ENCODE assay signal across 12 mouse cellular contexts in genomic region chr1:153084191-153084590, GRCm38 (mm10).
DNase-seq lines count a peak whose midpoint lies in the region; ATAC-seq and TF ChIP-seq lines count a peak whose summit lies in the region.
"Had no signal": no experiment of that assay in that cellular context is flagged by ENCODE, and none has a peak within 500 bp of the region (broad histone marks: within the 10 kb centered on the region; RNA-seq: fewer than 3 reads in every experiment).

No protein-coding gene starts in this region.

- peak; percentile 98 for ATAC-seq in frontal cortex, adult (ENCODE audit: low TSS enrichment)
- ATAC-seq in midbrain, postnatal 0 days (ENCODE audit: low FRiP score), result no peak
- ATAC-seq in midbrain, embryonic 14.5 days (ENCODE audit: low FRiP score, low TSS enrichment), result no peak
- ATAC-seq: intestine, postnatal 0 days had no signal

- 61% methylated on average over 6 of the region's 6 CpGs for WGBS in midbrain, postnatal 0 days
- WGBS in midbrain, embryonic 14.5 days, result 79% methylated on average over 6 of the region's 6 CpGs

- H3K4me1 ChIP-seq in midbrain, postnatal 0 days (ENCODE audit: insufficient read depth, low read length), result no peaks in the 10 kb centered on the region
- no peaks in the 10 kb centered on the region for H3K4me1 ChIP-seq in midbrain, embryonic 14.5 days (ENCODE audit: control insufficient read depth, insufficient read depth, low read length)

- no peaks in the 10 kb centered on the region for H3K27me3 ChIP-seq in midbrain, postnatal 0 days (ENCODE audit: insufficient read depth, low read length)
- no peaks in the 10 kb centered on the region for H3K27me3 ChIP-seq in midbrain, embryonic 14.5 days (ENCODE audit: control insufficient read depth, insufficient read depth, low read length)
- no peaks in the 10 kb centered on the region for H3K27me3 ChIP-seq in myocyte (ENCODE audit: control insufficient read depth, insufficient read depth, insufficient read length)

- H3K9ac ChIP-seq in midbrain, postnatal 0 days (replicated peaks; ENCODE audit: low read length, poor library complexity, severe bottlenecking), result no peak overlapping the region
- no peak overlapping the region for H3K9ac ChIP-seq in midbrain, embryonic 14.5 days (replicated peaks; ENCODE audit: low read length)
- H3K9ac ChIP-seq: lung, embryonic 14.5 days had no signal

- H3K27ac ChIP-seq in midbrain, postnatal 0 days (ENCODE audit: low read depth, low read length), result no peak overlapping the region
- no peak overlapping the region for H3K27ac ChIP-seq in midbrain, embryonic 14.5 days (replicated peaks; ENCODE audit: low read depth, low read length)
- H3K27ac ChIP-seq: embryonic facial prominence, embryonic 10.5 days had no signal

- no peaks in the 10 kb centered on the region for H3K9me3 ChIP-seq in midbrain, postnatal 0 days (ENCODE audit: low read length)
- 0 out of 2 replicates have a peak, but pooled peaks cover 3% of the 10 kb centered on the region for H3K9me3 ChIP-seq in midbrain, embryonic 14.5 days (ENCODE audit: control insufficient read depth, low read length)
- H3K9me3 ChIP-seq: embryonic facial prominence, embryonic 10.5 days had no signal

- H3ac ChIP-seq in myocyte (ENCODE audit: control insufficient read depth, insufficient read length), result no peak overlapping the region

- no peaks in the 10 kb centered on the region for H3K79me2 ChIP-seq in myocyte (ENCODE audit: control insufficient read depth, insufficient read depth)

- TF ChIP-seq CTCF in midbrain, postnatal 0 days (IDR thresholded peaks at IDR 0.05), result no peak

- H3K4me2 ChIP-seq in midbrain, postnatal 0 days (ENCODE audit: low read depth, low read length, poor library complexity, severe bottlenecking), result no peak overlapping the region
- no peak overlapping the region for H3K4me2 ChIP-seq in midbrain, embryonic 14.5 days (ENCODE audit: low read length)
- H3K4me2 ChIP-seq in myocyte (ENCODE audit: low read depth), result peak overlapping the region; percentile 60
- H3K4me2 ChIP-seq: lung, embryonic 14.5 days had no signal

- no peak overlapping the region for H3K4me3 ChIP-seq in midbrain, postnatal 0 days (ENCODE audit: low read depth, low read length)
- no peak overlapping the region for H3K4me3 ChIP-seq in midbrain, embryonic 14.5 days (replicated peaks; ENCODE audit: low read depth, low read length)
- H3K4me3 ChIP-seq in myocyte, result no peak overlapping the region
- H3K4me3 ChIP-seq: embryonic facial prominence, embryonic 10.5 days had no signal

- no peak for DNase-seq in frontal cortex, postnatal 14 days (ENCODE audit: low spot score in 2 of 2)
- DNase-seq in midbrain, postnatal 0 days (ENCODE audit: low spot score), result peak; percentile 53
- DNase-seq in midbrain, embryonic 14.5 days, result no peak
- peak; percentile 78 to 88 for DNase-seq in cerebellum, postnatal 14 days
- no peak for DNase-seq in kidney, postnatal 14 days
- no peak for DNase-seq in gastrocnemius, adult 18-20 months (ENCODE audit: low spot score)
- DNase-seq: lung, embryonic 14.5 days; thymus, postnatal 25 days had no signal

- TF ChIP-seq POLR2A in myocyte (IDR thresholded peaks at IDR 0.05; ENCODE audit: insufficient read length, low read depth), result no peak

- peaks cover 18% of the 10 kb centered on the region; the same call in 1 of the 2 replicates for H3K36me3 ChIP-seq in midbrain, postnatal 0 days (ENCODE audit: insufficient read depth, low read length)
- peaks cover 10% of the 10 kb centered on the region for H3K36me3 ChIP-seq in midbrain, embryonic 14.5 days (ENCODE audit: control insufficient read depth, insufficient read depth, low read length)
- no peaks in the 10 kb centered on the region for H3K36me3 ChIP-seq in myocyte (ENCODE audit: control insufficient read depth, insufficient read depth)
- H3K36me3 ChIP-seq: embryonic facial prominence, embryonic 10.5 days had no signal

TF ChIP-seq in myocyte, 11 proteins besides CTCF, POLR2A, EP300 and RAD21:
- no peak for TF ChIP-seq USF1 (IDR thresholded peaks at IDR 0.05; ENCODE audit: low read depth)
- TF ChIP-seq TCF12 (IDR thresholded peaks at IDR 0.05; ENCODE audit: insufficient read depth, poor library complexity, severe bottlenecking), result no peak
- no peak for TF ChIP-seq REST (IDR thresholded peaks at IDR 0.05; ENCODE audit: insufficient read depth, insufficient read length)
- no peak for TF ChIP-seq MYOD1 (IDR thresholded peaks at IDR 0.05; ENCODE audit: control insufficient read depth in 1 of 3, insufficient read length in 2 of 3, low read depth in 2 of 3)
- no peak for TF ChIP-seq MYOG (IDR thresholded peaks at IDR 0.05; ENCODE audit: control insufficient read depth in 1 of 3, insufficient read depth in 1 of 3, insufficient read length in 2 of 3, low read depth in 2 of 3)

Comparison
In these comparisons a context has a peak if more than half of its experiments do, and no peak if none do; other contexts are left out.
1. DNase-seq: peak in midbrain, postnatal 0 days (single experiment) and cerebellum, postnatal 14 days (2 of 2); none in frontal cortex, postnatal 14 days (0 of 2), midbrain, embryonic 14.5 days (single experiment), kidney, postnatal 14 days (single experiment) and gastrocnemius, adult 18-20 months (single experiment).